Mouse (Mus musculus) intestine, embryonic 14.5 days (tissue): ENCODE measurements around the gene Drc3. TPM values are rescaled to one million over a fixed set of nuclear protein-coding genes. Genes with fewer than 3 reads are reported as not detected.
A peak's percentile ranks its signal among the peaks of the same experiment; 100 is the strongest.

Experiments used
- ATAC-seq: fragments of 200-750 bp; cut with Nextera tagmentation; replicated peaks from 2 replicates; pipeline ENCODE4 v1.8.0; 2017; ENCODE audit warnings: low read depth, moderate number of reproducible peaks, moderate TSS enrichment, moderate library complexity; ENCODE audit not compliant: low FRiP score, low TSS enrichment
- DNase-seq: peaks from one replicate; pipeline ENCODE4 v3.0.0-alpha.2; 2018; ENCODE audit warnings: low spot score
- H3K27ac ChIP-seq: fragments of 300-500 bp; sonication (generic); 2 replicates; pipeline ENCODE4 v1.5.1; 2014; ENCODE audit warnings: low read depth, mild to moderate bottlenecking, control low read depth
- H3K27me3 ChIP-seq: fragments of 300-500 bp; sonication (generic); replicated peaks from 2 replicates; pipeline ENCODE4 v1.6.1; 2014; ENCODE audit warnings: low read length, control low read depth; ENCODE audit not compliant: control insufficient read depth, insufficient read depth
- H3K36me3 ChIP-seq: fragments of 300-500 bp; sonication (generic); 2 replicates; pipeline ENCODE4 v1.6.1; 2014; ENCODE audit warnings: low read length, control low read depth; ENCODE audit not compliant: control insufficient read depth, insufficient read depth
- H3K4me1 ChIP-seq: fragments of 300-500 bp; sonication (generic); replicated peaks from 2 replicates; pipeline ENCODE4 v1.6.1; 2014; ENCODE audit warnings: low read length, control low read depth, mixed read lengths; ENCODE audit not compliant: control insufficient read depth, insufficient read depth
- H3K4me2 ChIP-seq: fragments of 300-500 bp; sonication (generic); 2 replicates; pipeline ENCODE4 v1.6.1; 2014; ENCODE audit warnings: low read length
- H3K4me3 ChIP-seq: fragments of 300-500 bp; sonication (generic); 2 replicates; pipeline ENCODE4 v1.5.1; 2014; ENCODE audit warnings: low read depth, low read length, control low read depth, mixed read lengths
- H3K9ac ChIP-seq: fragments of 300-500 bp; sonication (generic); 2 replicates; pipeline ENCODE4 v1.6.1; 2014; ENCODE audit warnings: mild to moderate bottlenecking, low read length
- H3K9me3 ChIP-seq: fragments of 300-500 bp; sonication (generic); 2 replicates; pipeline ENCODE4 v1.6.1; 2016; ENCODE audit warnings: low read length, control low read depth; ENCODE audit not compliant: control insufficient read depth
- WGBS: fragments of 180-500 bp; shearing (Covaris S2); extraction: QIAGEN DNeasy Blood & Tissue Kit; methylation state at CpG from one replicate; pipeline ENCODE4 v1.1.7; 2014; 5-methylcytosine and 5-hydroxymethylcytosine counted together
- polyA plus RNA-seq: library from polyadenylated mRNA; unstranded; fragments of >200 nt; fragmentation: Nextera tagmentation; extraction: Ambion mirVana; gene quantifications from 2 replicates; pipeline ENCODE4 v1.2.1, GENCODE M21; 2014

Gene Drc3
- polyA plus RNA-seq, 1 experiment from 2014 or later = 1.6 TPM

DNA sequence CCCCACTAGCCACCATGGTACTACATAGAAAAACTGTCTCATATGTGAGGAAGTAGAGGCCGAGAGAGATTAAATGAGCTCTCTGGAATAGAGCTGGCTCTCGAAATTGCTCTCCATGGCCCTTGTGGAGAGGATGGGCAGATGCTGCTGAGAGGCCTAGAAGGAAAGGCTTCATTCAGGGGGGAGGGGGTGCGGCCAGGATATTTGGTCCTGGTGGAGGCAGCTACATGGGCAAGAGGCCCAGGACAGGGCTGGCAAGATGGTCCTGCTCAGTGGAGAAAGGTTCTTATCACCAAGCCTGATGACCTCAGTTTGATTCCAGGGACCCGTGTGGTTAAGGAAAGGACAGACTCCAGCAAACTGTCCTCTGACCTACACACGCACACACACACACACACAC is 32.8 kb downstream of the Drc3 start:
- Histone ChIP-seq H3K27me3 (no peaks in the 10 kb centered on the region), H3K36me3 (no peaks in the 10 kb centered on the region), H3K9ac (no peak overlapping the region), H3K4me3 (no peak overlapping the region), H3K4me1 (peaks cover 9% of the 10 kb centered on the region), H3K9me3 (no peaks in the 10 kb centered on the region), H3K27ac (no peak overlapping the region), H3K4me2 (no peak overlapping the region)
- DNase-seq (no peak), ATAC-seq (no peak)
- WGBS = 82% methylated on average over 5 of the region's 5 CpGs

DNA sequence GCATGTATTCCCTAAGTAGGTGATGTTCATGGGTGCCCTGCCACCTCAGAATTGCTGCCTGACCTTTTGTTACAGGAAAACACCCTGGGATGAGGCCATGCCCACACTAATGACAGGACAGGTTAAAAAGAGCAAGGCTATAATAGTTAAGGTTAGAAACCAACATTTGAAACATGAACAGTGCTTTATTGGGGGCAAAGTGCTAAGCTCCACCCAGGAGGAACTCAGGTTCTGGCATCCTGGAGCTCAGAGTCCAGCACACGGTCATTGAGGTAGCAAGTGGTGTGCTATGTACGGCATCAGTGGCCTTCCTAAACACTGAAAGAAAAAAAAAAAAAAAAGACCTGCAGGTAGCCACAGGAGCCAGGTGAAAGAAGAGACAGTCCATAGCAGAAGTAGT is 34.8 kb downstream of the Drc3 start:
- no peak overlapping the region for H3K4me3 ChIP-seq
- H3K27me3 ChIP-seq = no peaks in the 10 kb centered on the region
- WGBS = 70% methylated on average over 2 of the region's 2 CpGs
- H3K4me1 ChIP-seq = peaks cover 9% of the 10 kb centered on the region
- ATAC-seq = no peak
- H3K4me2 ChIP-seq = no peak overlapping the region
- H3K27ac ChIP-seq = no peak overlapping the region
- no peaks in the 10 kb centered on the region for H3K36me3 ChIP-seq
- no peak for DNase-seq
- H3K9ac ChIP-seq = no peak overlapping the region
- no peaks in the 10 kb centered on the region for H3K9me3 ChIP-seq

DNA sequence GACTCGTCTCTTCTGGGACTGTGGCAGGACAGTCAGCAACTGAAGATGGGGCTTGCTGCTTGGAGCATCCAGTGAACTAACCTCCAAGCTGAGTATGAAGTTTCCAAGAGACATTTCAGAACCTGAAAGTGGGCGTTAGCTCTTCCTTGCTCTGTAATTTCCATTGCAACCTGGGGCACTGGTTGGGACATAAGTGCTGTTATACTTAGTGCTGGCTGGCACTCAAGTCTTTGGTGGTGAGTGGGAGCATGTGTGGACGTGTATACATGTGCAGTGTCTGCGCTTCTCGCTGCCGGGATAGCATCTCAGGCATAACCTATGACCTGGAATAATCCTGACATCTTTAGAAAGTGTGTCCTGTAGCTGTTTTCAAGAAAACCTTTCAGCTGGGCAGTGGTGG is 38.2 kb downstream of the Drc3 start:
- ATAC-seq = no peak
- Histone ChIP-seq H3K27me3 (no peaks in the 10 kb centered on the region), H3K4me2 (no peak overlapping the region), H3K9me3 (no peaks in the 10 kb centered on the region), H3K4me3 (no peak overlapping the region), H3K36me3 (no peaks in the 10 kb centered on the region), H3K9ac (no peak overlapping the region), H3K4me1 (0 out of 2 replicates have a peak, but pooled peaks cover under 1% of the 10 kb centered on the region), H3K27ac (no peak overlapping the region)
- WGBS = 86% methylated on average over 6 of the region's 6 CpGs
- DNase-seq = no peak

DNA sequence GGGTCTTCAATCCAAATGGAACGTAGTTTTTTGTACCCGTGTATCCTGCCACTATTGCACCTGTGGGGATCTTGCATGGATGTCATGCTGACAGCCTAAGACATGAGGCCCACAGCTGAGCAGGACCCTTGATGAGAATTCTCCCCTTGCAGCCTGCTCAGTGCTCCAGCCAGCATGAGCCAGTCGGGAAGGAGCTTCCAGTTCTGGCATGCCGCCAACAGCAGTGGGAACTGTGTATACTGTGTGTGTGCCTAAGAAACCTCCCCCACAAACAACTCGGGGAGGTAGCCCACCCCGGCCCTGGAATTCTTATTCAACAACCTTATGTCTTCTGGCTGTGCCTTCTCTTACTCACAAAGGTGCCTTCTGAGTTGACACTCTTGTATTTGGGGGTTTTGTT is 43.4 kb downstream of the Drc3 start:
- H3K27ac ChIP-seq = no peak overlapping the region
- no peak overlapping the region for H3K4me3 ChIP-seq
- no peaks in the 10 kb centered on the region for H3K27me3 ChIP-seq
- ATAC-seq = 0 out of 2 replicates have a peak, but pooled peaks have one; percentile 53
- no peak for DNase-seq
- H3K4me1 ChIP-seq = 0 out of 2 replicates have a peak, but pooled peaks cover 3% of the 10 kb centered on the region
- H3K36me3 ChIP-seq = peaks cover 9% of the 10 kb centered on the region
- no peaks in the 10 kb centered on the region for H3K9me3 ChIP-seq
- WGBS = 56% methylated on average over 6 of the region's 6 CpGs
- H3K4me2 ChIP-seq = no peak overlapping the region
- H3K9ac ChIP-seq = no peak overlapping the region

DNA sequence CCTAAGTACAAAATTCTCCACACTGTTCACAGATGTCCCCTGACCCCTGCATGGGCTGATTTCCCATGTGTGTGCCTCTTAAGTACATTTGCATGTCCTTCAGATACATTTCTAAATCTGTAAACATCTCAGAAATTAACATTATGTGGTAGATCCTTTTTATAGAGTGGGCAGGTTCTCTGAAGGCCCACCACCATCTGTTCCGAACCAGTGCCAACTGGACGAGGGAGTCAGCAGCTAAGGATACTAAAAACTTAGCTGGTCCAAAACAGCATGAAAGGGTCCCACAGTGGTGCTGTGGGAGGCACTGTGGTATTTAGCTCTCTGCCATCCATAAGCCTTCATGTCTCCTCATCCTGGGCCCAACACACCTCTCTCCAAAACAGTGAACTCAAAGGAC is 44.0 kb downstream of the Drc3 start:
- DNase-seq = no peak
- WGBS = 86% methylated on average over 2 of the region's 2 CpGs
- Histone ChIP-seq H3K9ac (no peak overlapping the region), H3K27me3 (no peaks in the 10 kb centered on the region), H3K27ac (no peak overlapping the region), H3K4me2 (no peak overlapping the region), H3K36me3 (peaks cover 15% of the 10 kb centered on the region), H3K4me1 (0 out of 2 replicates have a peak, but pooled peaks cover 3% of the 10 kb centered on the region), H3K4me3 (no peak overlapping the region), H3K9me3 (no peaks in the 10 kb centered on the region)
- no peak for ATAC-seq

DNA sequence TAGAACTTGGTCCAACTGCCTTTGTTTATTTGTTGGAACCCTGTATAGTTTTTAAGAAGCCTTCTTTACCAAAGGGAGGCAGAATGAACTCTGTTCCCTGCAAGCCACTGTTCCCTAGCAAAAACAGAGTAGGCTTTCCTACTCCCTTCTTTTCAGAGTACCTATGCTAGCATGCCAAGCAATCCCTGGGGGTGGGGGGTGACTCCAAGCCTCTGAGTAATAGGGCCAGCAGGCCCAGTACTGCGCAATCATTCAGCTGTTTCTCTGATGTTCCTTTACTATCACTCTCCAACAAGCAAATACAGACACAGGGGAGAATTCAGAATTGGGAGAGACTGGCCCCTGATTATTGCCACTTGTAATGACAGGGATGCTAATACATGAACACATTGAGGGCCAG is 53.5 kb downstream of the Drc3 start:
- Histone ChIP-seq H3K27me3 (no peaks in the 10 kb centered on the region), H3K4me2 (no peak overlapping the region), H3K9ac (no peak overlapping the region), H3K4me3 (no peak overlapping the region), H3K9me3 (no peaks in the 10 kb centered on the region), H3K36me3 (peaks cover 81% of the 10 kb centered on the region), H3K4me1 (no peaks in the 10 kb centered on the region), H3K27ac (no peak overlapping the region)
- 100% methylated on average over 1 of the region's 1 CpGs for WGBS
- DNase-seq (no peak), ATAC-seq (no peak)

DNA sequence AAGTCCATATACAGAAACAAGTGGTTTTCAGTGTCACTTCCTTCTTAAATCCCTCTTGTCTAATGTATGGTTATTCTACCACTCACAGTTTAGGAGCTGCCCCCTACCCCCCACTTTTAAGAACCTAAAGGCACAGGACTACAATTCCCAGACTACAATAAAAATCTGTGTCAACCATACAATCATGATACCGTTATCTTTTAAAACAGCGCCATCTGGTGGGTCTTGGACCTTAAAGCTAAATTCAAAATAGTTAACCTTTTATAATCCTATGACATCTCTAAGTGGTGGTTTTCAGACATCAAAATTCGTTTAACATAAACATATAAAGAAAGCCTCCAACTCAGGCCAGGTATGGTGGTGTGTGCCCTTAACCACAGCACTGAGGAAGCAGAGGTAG is 59.0 kb downstream of the Drc3 start:
- H3K4me3 ChIP-seq = no peak overlapping the region
- H3K9ac ChIP-seq = no peak overlapping the region
- no peak overlapping the region for H3K27ac ChIP-seq
- H3K27me3 ChIP-seq = no peaks in the 10 kb centered on the region
- H3K4me1 ChIP-seq = peaks cover 7% of the 10 kb centered on the region
- ATAC-seq (no peak), DNase-seq (peak; percentile 85)
- H3K4me2 ChIP-seq = no peak overlapping the region
- H3K36me3 ChIP-seq = peaks cover 27% of the 10 kb centered on the region
- H3K9me3 ChIP-seq = no peaks in the 10 kb centered on the region
- 7% methylated on average over 3 of the region's 3 CpGs for WGBS

DNA sequence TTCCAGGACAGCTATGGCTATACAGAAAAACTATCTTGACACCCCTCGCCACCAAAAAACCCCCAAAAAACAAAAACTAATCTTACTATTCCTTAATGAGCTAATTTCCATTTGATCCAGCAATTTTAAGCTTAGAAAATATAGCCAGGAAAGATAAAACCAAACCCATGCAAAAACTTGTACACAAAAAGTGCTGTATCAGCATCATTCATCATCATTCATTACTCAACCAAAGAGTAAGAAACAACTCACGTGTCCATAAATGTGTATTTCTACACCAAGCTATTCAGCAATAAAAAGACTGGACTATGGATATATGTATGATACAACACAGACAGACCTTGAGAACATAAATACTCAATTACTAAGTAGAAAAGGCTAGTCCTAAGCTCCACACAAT is 59.8 kb downstream of the Drc3 start:
- Histone ChIP-seq H3K4me3 (no peak overlapping the region), H3K27ac (no peak overlapping the region), H3K9me3 (no peaks in the 10 kb centered on the region), H3K4me2 (no peak overlapping the region), H3K27me3 (no peaks in the 10 kb centered on the region), H3K36me3 (peaks cover 20% of the 10 kb centered on the region), H3K9ac (no peak overlapping the region), H3K4me1 (peaks cover 7% of the 10 kb centered on the region)
- DNase-seq (no peak), ATAC-seq (no peak)
- WGBS = 84% methylated on average over 2 of the region's 2 CpGs

DNA sequence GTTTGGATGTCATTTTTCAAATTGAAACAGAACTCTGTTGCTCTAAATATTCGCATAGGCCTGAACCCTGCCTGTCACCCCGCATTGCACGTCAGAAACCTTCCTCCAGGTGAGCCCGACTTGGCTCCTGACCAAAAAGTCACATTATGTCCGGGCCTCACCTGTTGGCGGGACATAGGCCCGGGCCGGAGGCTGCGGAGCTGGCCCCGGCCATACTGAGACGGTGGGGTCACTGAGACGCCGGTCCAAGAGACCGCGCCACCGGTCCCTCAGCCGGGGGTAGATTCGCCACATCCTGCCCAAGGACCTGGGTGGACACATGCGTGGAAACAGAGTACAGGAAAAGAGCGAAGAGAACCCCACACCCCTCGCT is 63.4 kb downstream of the Drc3 start:
- Histone ChIP-seq H3K36me3 (no peaks in the 10 kb centered on the region), H3K4me1 (peaks cover 18% of the 10 kb centered on the region), H3K27ac (peak overlapping the region; percentile 39; the same call in 1 of the 2 replicates), H3K27me3 (no peaks in the 10 kb centered on the region), H3K4me3 (peak overlapping the region; percentile 79), H3K9ac (peak overlapping the region; percentile 74), H3K4me2 (peak overlapping the region; percentile 78), H3K9me3 (no peaks in the 10 kb centered on the region)
- WGBS = 0% methylated on average over 21 of the region's 21 CpGs
- ATAC-seq (peak; percentile 67), DNase-seq (no peak)
